In genomic region chr8:4205246-4206123, GRCm38 (mm10) we compare ENCODE assay signal across 8 mouse cellular contexts. TPM values are rescaled to one million over a fixed set of nuclear protein-coding genes. Genes with fewer than 3 reads are reported as not detected.
DNase-seq lines count a peak whose midpoint lies in the region; ATAC-seq lines count a peak whose summit lies in the region.

No protein-coding gene starts in this region.

- peaks cover 9% of the 10 kb centered on the region for H3K36me3 ChIP-seq in heart, embryonic 13.5 days
- peaks cover 46% of the 10 kb centered on the region for H3K36me3 ChIP-seq in limb, embryonic 15.5 days

- ATAC-seq in heart, embryonic 13.5 days (ENCODE audit: extremely low read depth, insufficient number of reproducible peaks, low FRiP score, low TSS enrichment), result no peak
- ATAC-seq in limb, embryonic 15.5 days (ENCODE audit: insufficient number of reproducible peaks, low FRiP score, low TSS enrichment, low read depth), result no peak

- peak overlapping the region; percentile 68 for H3K9ac ChIP-seq in heart, embryonic 13.5 days
- H3K9ac ChIP-seq in limb, embryonic 15.5 days, result no peak overlapping the region

- intact Hi-C loops in heart, postnatal 25 days (cut with DNase I), result no loop called here

- H3K27me3 ChIP-seq in heart, embryonic 13.5 days (replicated peaks), result peaks cover 68% of the 10 kb centered on the region
- peaks cover 36% of the 10 kb centered on the region for H3K27me3 ChIP-seq in limb, embryonic 15.5 days

- H3K9me3 ChIP-seq in heart, embryonic 13.5 days, result no peaks in the 10 kb centered on the region
- no peaks in the 10 kb centered on the region for H3K9me3 ChIP-seq in limb, embryonic 15.5 days

- peak overlapping the region; percentile 38 for H3K4me3 ChIP-seq in heart, embryonic 13.5 days
- H3K4me3 ChIP-seq in limb, embryonic 15.5 days, result peak overlapping the region; percentile 7; the same call in 1 of the 2 replicates

- H3K4me2 ChIP-seq in heart, embryonic 13.5 days, result peak overlapping the region; percentile 65
- no peak overlapping the region for H3K4me2 ChIP-seq in limb, embryonic 15.5 days

- H3K4me1 ChIP-seq in heart, embryonic 13.5 days, result peaks cover 18% of the 10 kb centered on the region
- H3K4me1 ChIP-seq in limb, embryonic 15.5 days, result peaks cover 16% of the 10 kb centered on the region

- no peak overlapping the region for H3K27ac ChIP-seq in heart, embryonic 13.5 days (replicated peaks)
- no peak overlapping the region for H3K27ac ChIP-seq in limb, embryonic 15.5 days

- DNase-seq in heart, postnatal 25 days (ENCODE audit: low spot score), result no peak
- DNase-seq in thymus, postnatal 4 days, result peak; percentile 45
- DNase-seq in thymus, postnatal 36 days, result no peak
- DNase-seq in spleen, postnatal 36 days (ENCODE audit: low spot score in 2 of 2), result no peak
- DNase-seq in frontal cortex, postnatal 10 days (ENCODE audit: low spot score in 2 of 2), result no peak
- DNase-seq in frontal cortex, postnatal 25 days (ENCODE audit: low spot score in 2 of 2), result no peak

- 21% methylated on average over 38 of the region's 38 CpGs for WGBS in heart, embryonic 13.5 days
- 30% methylated on average over 38 of the region's 38 CpGs for WGBS in limb, embryonic 15.5 days

RNA-seq across cellular contexts. Expression of gene Prr36, which starts 11.8 kb away (rescaled TPM):
- polyA plus RNA-seq in heart, embryonic 13.5 days (2015; fragmentation: Nextera tagmentation; extraction: Ambion mirVana), result 0.72 and 0.87 TPM in 2 replicates
- total RNA-seq in heart, postnatal 25 days (2021), result not detected
- polyA plus RNA-seq in limb, embryonic 15.5 days (2015; fragmentation: Nextera tagmentation; extraction: Ambion mirVana), result 0.73 and 0.86 TPM in 2 replicates

RNA-seq across cellular contexts. Expression of gene Lrrc8e, which starts 21.1 kb away (rescaled TPM):
- 0.06 TPM in 1 of 2 replicates, not detected in the other for polyA plus RNA-seq in heart, embryonic 13.5 days (2015; fragmentation: Nextera tagmentation; extraction: Ambion mirVana)
- total RNA-seq in heart, postnatal 25 days (2021), result under 1 TPM; 0.08 to 0.34 TPM
- polyA plus RNA-seq in limb, embryonic 15.5 days (2015; fragmentation: Nextera tagmentation; extraction: Ambion mirVana), result 2.3 TPM in 2 replicates

RNA-seq across cellular contexts. Expression of gene Map2k7, which starts 33.1 kb away (rescaled TPM):
- 18.8 and 22.8 TPM in 2 replicates for polyA plus RNA-seq in heart, embryonic 13.5 days (2015; fragmentation: Nextera tagmentation; extraction: Ambion mirVana)
- 10 to 100 TPM; 68.9 to 69.9 TPM for total RNA-seq in heart, postnatal 25 days (2021)
- 25.1 and 27.1 TPM in 2 replicates for polyA plus RNA-seq in limb, embryonic 15.5 days (2015; fragmentation: Nextera tagmentation; extraction: Ambion mirVana)

RNA-seq across cellular contexts. Expression of gene Gm49320, which starts 33.2 kb away (rescaled TPM):
- 0.52 TPM in 1 of 2 replicates, not detected in the other for polyA plus RNA-seq in heart, embryonic 13.5 days (2015; fragmentation: Nextera tagmentation; extraction: Ambion mirVana)
- total RNA-seq in heart, postnatal 25 days (2021), result not detected
- 0.90 and 1.4 TPM in 2 replicates for polyA plus RNA-seq in limb, embryonic 15.5 days (2015; fragmentation: Nextera tagmentation; extraction: Ambion mirVana)

RNA-seq across cellular contexts. Expression of gene Evi5l, which starts 39.1 kb away (rescaled TPM):
- 14.3 and 15.3 TPM in 2 replicates for polyA plus RNA-seq in heart, embryonic 13.5 days (2015; fragmentation: Nextera tagmentation; extraction: Ambion mirVana)
- total RNA-seq in heart, postnatal 25 days (2021), result 10 to 100 TPM; 23.4 to 24.6 TPM
- polyA plus RNA-seq in limb, embryonic 15.5 days (2015; fragmentation: Nextera tagmentation; extraction: Ambion mirVana), result 28.7 and 30.1 TPM in 2 replicates
